Mouse (Mus musculus) liver, adult (tissue): ENCODE results near the gene Sp8.

Source experiments
- GATA4 ChIP-seq: IDR thresholded peaks from 2 replicates; pipeline ENCODE4 v1.6.1; 2014; ENCODE audit warnings: mild to moderate bottlenecking, low read length; ENCODE audit not compliant: insufficient replicate concordance

The Sp8 gene

DNA sequence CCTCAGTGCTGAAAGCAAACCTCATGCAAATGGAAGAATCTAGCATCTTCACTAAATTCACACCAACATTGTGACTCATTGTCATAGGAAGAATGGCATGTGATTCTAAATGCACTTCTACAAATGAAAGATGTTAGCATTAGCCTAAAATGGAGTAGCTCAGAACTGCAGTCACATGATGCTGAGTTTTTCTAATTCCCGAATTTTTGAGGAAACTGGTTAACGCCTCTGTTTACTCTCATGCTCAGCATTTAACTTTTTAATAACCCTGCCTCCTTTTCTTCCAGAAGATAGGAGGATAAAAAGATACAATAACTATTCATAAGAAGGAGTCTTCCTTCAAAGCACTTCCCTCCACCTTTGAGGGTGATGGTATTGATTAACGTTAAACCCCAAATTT, 1.3 kb upstream of the Sp8 start:
- no peak for TF ChIP-seq GATA4

DNA sequence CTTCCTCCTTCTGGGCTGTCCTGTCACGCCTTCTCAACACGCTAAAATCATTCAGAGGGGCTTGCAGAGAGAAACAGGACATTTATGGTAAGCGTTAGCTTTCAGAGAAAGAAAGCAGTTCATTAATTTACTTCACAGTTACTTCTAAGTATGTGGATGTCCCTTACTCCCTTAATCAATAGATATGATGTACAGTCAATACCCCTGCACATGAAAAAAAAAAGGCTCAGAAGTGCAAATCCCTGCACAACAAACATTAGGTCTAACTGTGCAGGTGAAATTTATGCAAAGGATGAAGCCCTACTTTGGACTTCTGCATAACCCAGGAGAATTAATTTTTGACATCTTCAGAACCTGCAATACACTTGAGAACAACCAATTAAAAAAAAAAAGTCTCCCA, 778 bp upstream of the Sp8 start:
- no peak for TF ChIP-seq GATA4

DNA sequence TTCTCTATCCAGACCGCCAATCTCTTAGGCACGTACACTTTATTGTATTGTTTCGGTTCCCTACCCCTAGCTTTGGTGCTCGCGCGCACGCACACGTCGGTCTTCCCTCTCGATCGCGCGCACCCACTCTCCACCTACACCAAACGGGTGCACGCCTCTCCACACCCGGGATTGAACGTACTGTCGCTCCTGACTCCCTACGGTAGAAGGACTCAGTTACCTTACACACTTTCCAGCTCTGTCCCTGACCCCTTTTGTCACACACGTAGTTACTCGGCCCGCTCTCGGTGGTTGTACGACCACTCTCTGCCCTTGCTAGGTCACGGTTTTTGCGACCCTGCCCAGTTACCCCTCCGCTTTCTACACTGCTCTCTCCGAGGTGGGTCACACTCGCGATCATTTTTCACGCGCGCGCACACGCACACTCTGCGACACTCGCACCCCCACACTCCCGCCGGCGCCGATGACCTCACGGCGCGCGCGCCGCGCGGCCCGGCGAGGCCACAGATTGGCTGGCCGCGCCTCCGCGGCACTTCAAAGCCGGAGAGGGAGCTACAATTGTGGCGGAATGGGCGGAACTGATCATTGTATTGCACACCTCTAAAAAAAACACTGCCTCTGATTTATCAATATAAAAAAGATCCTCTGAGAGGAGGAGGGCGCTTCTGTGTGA, 656 bp downstream of the Sp8 start:
- TF ChIP-seq GATA4 = no peak

DNA sequence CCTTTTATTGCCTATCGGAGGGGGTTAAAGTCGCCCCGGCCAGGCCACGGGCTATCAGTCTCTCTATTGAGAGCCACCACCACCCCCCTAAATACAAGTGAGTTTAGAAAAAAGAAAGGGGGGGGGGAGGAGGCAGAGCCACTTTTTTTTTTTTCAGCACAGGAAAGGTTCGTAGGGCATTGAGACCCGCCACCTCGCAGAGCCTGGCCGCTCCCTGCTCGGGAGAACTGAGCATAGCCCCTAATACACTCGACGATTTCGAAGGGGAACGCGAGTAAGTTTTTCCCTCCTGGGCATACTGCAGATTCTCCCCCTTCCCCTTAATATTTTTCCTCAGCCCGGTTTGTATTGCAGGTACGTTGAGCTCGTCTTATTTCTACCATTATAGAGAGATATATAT, 1.3 kb downstream of the Sp8 start:
- TF ChIP-seq GATA4 = no peak

DNA sequence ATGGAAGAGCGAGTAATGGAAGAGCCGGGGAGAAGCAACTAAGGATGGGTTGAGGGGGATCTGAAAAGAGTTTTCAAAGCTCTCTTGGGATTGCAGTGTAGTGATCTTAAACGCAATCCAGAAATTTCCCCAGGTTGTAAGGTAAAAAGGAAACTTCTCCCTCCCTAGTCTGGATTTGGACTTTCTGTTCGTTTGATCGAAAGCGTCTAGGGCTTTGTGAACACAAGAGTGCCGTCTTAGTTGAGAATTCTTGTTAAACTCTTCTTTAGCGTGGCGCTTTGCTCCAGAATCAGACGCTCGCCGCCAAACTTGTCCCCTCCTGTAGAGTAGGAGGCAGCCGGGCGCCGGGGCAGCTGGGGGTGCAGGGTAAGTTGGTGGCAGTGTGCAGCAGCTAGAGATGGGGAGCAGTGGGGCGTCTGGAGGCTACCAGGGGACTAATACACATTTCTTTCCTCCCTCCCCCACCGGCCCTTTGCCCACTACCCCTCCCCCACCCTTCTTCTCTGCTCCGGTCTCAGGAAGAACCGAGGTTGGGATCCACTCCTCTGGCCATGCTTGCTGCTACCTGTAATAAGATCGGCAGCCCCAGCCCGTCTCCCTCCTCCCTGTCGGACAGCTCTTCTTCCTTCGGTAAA, 1.8 kb downstream of the Sp8 start:
- no peak for TF ChIP-seq GATA4

DNA sequence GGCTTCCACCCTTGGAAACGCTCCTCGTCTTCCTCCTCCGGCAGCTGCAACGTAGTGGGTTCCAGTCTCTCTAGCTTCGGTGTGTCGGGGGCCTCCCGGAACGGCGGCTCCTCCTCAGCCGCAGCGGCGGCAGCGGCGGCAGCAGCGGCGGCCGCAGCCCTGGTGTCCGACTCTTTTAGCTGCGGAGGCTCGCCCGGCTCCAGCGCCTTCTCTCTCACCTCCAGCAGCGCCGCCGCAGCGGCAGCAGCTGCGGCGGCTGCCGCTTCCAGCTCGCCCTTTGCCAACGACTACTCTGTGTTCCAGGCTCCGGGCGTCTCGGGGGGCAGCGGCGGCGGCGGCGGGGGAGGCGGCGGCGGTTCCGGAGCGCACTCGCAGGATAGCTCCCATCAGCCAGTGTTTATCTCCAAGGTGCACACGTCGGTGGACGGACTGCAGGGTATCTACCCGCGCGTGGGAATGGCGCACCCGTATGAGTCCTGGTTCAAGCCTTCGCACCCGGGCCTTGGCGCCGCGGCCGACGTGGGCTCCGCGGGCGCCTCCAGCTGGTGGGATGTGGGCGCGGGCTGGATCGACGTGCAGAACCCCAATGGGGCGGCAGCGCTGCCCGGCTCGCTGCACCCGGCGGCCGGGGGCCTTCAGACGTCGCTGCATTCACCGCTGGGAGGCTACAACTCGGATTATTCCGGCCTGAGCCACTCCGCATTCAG, 2.5 kb downstream of the Sp8 start:
- no peak for TF ChIP-seq GATA4

DNA sequence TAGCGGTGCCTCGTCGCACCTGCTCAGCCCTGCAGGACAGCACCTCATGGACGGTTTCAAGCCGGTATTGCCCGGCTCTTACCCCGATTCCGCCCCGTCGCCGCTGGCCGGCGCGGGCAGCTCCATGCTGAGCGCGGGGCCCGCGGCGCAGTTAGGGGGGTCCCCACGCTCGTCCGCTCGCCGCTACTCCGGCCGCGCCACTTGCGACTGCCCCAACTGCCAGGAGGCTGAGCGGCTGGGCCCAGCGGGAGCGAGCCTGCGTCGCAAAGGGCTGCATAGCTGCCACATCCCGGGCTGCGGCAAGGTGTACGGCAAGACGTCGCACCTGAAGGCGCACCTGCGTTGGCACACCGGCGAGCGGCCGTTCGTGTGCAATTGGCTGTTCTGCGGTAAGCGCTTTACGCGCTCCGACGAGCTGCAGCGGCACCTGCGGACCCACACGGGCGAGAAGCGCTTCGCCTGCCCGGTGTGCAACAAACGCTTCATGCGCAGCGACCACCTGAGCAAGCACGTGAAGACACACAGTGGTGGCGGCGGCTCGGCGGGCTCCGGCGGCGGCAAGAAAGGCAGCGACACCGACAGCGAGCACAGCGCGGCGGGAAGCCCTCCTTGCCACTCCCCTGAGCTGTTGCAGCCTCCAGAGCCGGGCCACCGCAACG, 3.2 kb downstream of the Sp8 start:
- TF ChIP-seq GATA4 = no peak

DNA sequence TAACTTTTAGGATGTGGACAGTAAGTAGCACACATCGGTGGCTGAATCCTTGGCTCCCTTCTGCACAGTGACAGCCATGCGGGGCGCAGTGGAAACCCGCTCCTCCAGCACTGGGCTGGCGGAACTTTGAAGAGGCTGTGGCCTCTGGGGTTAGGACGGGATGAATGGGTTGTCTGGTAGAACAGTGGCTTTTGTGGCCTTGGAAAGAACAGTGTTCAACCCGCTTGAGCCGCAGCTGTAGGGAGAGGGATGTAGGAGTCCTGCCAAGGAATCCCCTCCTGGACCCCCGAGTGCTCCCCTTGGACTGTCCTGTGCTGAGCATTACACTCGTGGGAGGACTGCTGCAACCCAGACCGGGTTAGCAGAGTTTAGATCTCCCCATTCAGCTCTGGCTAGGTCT, 3.9 kb downstream of the Sp8 start:
- TF ChIP-seq GATA4 = no peak

DNA sequence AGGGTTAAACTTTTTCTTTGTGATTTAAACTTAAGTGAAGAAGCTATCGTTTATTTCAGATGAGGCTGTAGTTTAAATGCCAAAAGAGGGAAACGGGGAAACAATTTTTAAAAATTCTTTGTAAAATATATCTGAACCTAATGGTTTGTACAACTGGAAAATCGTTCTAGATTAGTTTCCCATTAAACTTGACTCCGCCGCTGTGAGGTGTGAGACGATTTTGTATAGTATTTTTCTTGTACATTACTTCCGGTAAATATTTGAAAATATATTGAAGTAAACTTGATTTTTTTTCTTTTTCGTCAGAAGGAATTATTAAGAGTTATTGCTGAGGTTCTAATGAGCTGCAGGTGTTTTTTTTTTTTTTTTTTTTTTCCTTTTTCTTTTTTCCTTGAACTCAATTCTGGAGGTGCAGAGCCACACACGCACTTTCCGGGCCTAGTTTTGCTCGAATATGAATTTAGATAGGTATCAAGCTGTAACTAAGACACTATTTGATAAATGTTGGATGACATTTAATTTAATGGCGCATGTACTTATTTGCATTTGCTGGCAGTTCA, 4.8 kb downstream of the Sp8 start:
- TF ChIP-seq GATA4 = no peak

DNA sequence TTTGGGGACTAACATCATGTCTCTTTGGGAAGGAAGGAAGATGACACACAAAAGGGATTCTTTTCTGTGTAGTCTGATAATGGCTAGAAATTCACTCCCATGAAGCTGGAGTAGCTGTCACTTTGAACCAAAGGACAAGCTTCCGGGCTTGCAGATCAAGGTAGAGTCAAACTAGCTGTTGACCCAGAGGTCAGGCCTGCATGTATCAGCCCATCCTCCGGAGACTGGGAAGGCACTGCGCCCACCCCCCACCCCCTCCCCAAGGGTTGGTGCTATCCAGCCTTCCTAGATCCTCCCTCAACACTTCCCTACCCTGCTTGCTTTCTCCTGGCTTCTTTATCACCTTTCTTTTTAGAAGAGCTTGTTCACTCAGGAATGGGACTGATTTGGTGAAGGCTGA, 7.2 kb downstream of the Sp8 start:
- TF ChIP-seq GATA4 = no peak

DNA sequence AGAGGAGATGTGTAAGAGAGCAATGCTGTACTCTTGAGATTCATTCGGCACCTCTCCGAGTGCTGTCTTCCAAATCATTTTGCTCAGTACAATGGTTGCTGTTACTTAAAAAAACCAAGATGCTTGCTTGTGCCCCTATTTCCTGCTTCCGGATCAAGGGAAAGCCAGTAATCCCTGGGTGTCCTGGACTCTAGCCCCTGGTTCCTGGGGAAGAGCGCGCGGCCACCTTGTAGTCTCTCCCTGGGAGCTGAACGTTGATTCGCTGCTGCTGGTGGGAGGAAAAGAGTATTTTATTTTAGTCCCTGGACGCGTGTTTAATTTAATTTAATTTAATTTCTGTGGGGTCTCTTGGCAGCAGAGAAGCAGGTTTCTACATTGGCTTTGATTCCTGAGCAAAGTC, 8.3 kb downstream of the Sp8 start:
- TF ChIP-seq GATA4 = no peak

DNA sequence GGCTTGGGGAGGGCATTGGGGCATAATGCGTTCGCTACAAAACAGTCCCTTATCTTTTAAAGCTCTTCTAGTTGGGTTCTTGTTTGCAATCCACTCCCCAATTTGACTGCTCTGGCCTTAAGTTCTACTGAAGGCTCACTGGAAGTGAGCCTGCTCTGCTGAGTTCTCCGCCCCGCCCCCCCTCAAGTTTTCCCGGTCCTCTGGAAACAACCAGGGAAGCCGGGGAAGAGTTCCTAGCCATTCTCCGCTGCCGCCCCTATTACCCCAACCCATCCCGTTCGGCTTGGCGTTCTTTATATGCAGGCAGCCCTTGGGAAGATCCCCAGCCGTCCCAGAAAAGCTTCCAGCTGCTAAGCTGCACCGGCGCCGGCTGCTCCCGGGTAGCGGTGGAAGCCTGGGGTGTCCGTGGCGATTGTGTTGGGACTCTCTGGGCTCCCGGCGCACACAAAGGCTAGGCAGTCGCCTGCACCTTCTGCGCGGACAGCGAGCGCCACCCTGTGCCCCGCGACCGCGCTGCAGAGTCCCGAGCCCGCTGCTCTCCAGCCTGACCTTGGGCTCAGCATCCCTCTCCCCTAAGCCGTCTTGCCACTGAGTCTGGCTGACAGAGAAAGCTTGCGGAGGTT, 8.8 kb downstream of the Sp8 start:
- no peak for TF ChIP-seq GATA4

DNA sequence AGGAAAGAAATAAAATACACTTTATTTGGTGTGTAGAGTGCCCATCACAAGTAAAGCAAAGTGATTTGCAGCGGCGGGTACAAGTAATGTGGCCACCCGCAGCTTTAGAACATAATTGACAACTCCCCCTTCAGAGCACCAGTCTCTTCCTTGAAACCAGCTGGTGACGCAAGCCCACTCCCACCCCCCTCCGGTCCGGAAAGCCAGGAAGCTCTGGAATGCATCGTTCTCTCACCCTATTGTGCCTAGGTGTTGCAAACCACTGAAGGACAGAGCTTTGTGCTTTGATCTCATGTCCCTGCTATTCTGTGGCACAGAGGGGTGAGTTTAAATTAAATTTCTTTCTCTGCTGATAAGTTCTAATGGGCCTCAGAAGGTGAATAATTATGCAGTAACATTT, 10.0 kb downstream of the Sp8 start:
- no peak for TF ChIP-seq GATA4

DNA sequence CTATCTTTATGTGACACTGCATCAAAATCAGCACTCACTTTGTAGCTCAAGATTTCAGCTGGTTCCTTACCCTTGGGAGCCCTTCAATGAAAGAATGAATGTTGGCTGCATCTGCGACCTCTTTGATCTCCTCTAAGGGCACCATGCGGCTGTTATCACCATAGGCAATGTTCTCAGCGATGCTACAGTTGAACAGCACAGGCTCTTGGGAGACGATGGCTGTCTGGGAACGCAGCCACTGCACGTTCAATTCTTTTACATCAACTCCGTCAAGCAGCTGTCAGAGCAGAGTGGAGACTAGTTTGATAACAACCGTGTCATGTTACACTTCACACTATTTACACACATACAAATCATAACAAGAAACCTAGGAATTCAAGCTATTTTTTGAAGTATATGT, 26.5 kb downstream of the Sp8 start:
- no peak for TF ChIP-seq GATA4

DNA sequence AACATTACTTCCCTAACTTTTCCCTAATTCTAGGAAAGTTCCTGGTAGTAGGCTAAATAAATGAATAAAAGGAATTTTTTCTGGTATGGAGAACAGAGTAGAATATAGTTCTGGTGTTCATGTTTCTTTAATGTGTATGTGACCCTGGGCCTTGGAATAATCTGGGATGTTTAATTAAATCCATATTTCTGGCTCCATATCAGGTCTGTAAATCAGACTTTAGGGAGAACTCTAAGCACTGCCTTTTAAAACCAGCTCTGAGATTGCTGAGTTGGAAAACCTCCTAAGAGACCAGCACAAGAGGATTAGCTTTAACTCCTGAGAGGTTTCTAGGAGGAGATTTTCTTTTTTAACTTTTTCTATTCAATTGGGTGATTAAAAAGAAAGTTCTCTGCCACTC, 36.7 kb downstream of the Sp8 start:
- no peak for TF ChIP-seq GATA4
